Mouse (Mus musculus): Measurements from ENCODE around the gene Tex52. TPM values are rescaled to one million over a fixed set of nuclear protein-coding genes. Genes with fewer than 3 reads are reported as not detected.

Tex52 gene
- polyA plus RNA-seq, 1 experiment, result not detected

- no peak overlapping the region for H3K27ac ChIP-seq (ENCODE audit: insufficient read depth, low read depth, low read length)
- 64% methylated on average over 7 of the region's 7 CpGs for WGBS
- TF ChIP-seq POLR2A (IDR thresholded peaks at IDR 0.05; ENCODE audit: low read depth, low read length) (no peak), CTCF (IDR thresholded peaks at IDR 0.05; ENCODE audit: extremely low read depth, insufficient read length, insufficient replicate concordance, low read depth, low read length) (no peak)
- no peaks in the 10 kb centered on the region for H3K36me3 ChIP-seq (ENCODE audit: control insufficient read depth, insufficient read depth, low read length)
- H3K4me1 ChIP-seq (ENCODE audit: control insufficient read depth, insufficient read depth, insufficient read length, low read length), result no peaks in the 10 kb centered on the region
- H3K4me3 ChIP-seq (ENCODE audit: low read depth, low read length), result no peak overlapping the region
- no peaks in the 10 kb centered on the region for H3K27me3 ChIP-seq (ENCODE audit: control insufficient read depth, insufficient read depth, low read length)
Measured at GRCm38 (mm10) chr6:128349711-128350110, 25.5 kb upstream of the Tex52 start.

GRCm38 (mm10) chr6:128354140-128354539 lies 21.1 kb upstream of the Tex52 start:
- TF ChIP-seq POLR2A (IDR thresholded peaks at IDR 0.05; ENCODE audit: low read depth, low read length), result no peak
- TF ChIP-seq CTCF (IDR thresholded peaks at IDR 0.05; ENCODE audit: extremely low read depth, insufficient read length, insufficient replicate concordance, low read depth, low read length), result no peak
- no peak overlapping the region for H3K27ac ChIP-seq (ENCODE audit: insufficient read depth, low read depth, low read length)
- H3K36me3 ChIP-seq (ENCODE audit: control insufficient read depth, insufficient read depth, low read length), result peaks cover 7% of the 10 kb centered on the region
- 76% methylated on average over 3 of the region's 3 CpGs for WGBS
- H3K4me1 ChIP-seq (ENCODE audit: control insufficient read depth, insufficient read depth, insufficient read length, low read length), result peaks cover 5% of the 10 kb centered on the region
- no peaks in the 10 kb centered on the region for H3K27me3 ChIP-seq (ENCODE audit: control insufficient read depth, insufficient read depth, low read length)
- no peak overlapping the region for H3K4me3 ChIP-seq (ENCODE audit: low read depth, low read length)

GRCm38 (mm10) chr6:128355201-128355681 lies 20.0 kb upstream of the Tex52 start:
- Histone ChIP-seq H3K27ac (ENCODE audit: insufficient read depth, low read depth, low read length) (no peak overlapping the region), H3K4me3 (ENCODE audit: low read depth, low read length) (peak overlapping the region; percentile 61), H3K4me1 (ENCODE audit: control insufficient read depth, insufficient read depth, insufficient read length, low read length) (peaks cover 5% of the 10 kb centered on the region), H3K27me3 (ENCODE audit: control insufficient read depth, insufficient read depth, low read length) (no peaks in the 10 kb centered on the region), H3K36me3 (ENCODE audit: control insufficient read depth, insufficient read depth, low read length) (peaks cover 7% of the 10 kb centered on the region)
- TF ChIP-seq POLR2A (IDR thresholded peaks at IDR 0.05; ENCODE audit: low read depth, low read length) (no peak), CTCF (IDR thresholded peaks at IDR 0.05; ENCODE audit: extremely low read depth, insufficient read length, insufficient replicate concordance, low read depth, low read length) (no peak)
- WGBS, result under 1% methylated on average over 28 of the region's 28 CpGs

GRCm38 (mm10) chr6:128355726-128356416 lies 19.4 kb upstream of the Tex52 start, which contains the start of gene Tulp3:
TSS of gene Tulp3 (minus strand) at chr6:128355851.
- Histone ChIP-seq H3K36me3 (ENCODE audit: control insufficient read depth, insufficient read depth, low read length) (peaks cover 7% of the 10 kb centered on the region), H3K4me1 (ENCODE audit: control insufficient read depth, insufficient read depth, insufficient read length, low read length) (peaks cover 5% of the 10 kb centered on the region), H3K27me3 (ENCODE audit: control insufficient read depth, insufficient read depth, low read length) (no peaks in the 10 kb centered on the region), H3K4me3 (ENCODE audit: low read depth, low read length) (peak within 1 kb of the TSS; percentile 61), H3K27ac (ENCODE audit: insufficient read depth, low read depth, low read length) (no peak within 1 kb of the TSS)
- no peak; the same call in 1 of the 2 replicates for TF ChIP-seq POLR2A (IDR thresholded peaks at IDR 0.05; ENCODE audit: low read depth, low read length)
- TF ChIP-seq CTCF (IDR thresholded peaks at IDR 0.05; ENCODE audit: extremely low read depth, insufficient read length, insufficient replicate concordance, low read depth, low read length), result no peak
- WGBS, result under 1% methylated on average over 42 of the region's 42 CpGs

- WGBS, result 59% methylated on average over 2 of the region's 2 CpGs
- Histone ChIP-seq H3K36me3 (ENCODE audit: control insufficient read depth, insufficient read depth, low read length) (peaks cover 7% of the 10 kb centered on the region), H3K4me1 (ENCODE audit: control insufficient read depth, insufficient read depth, insufficient read length, low read length) (peaks cover 8% of the 10 kb centered on the region), H3K4me3 (ENCODE audit: low read depth, low read length) (no peak overlapping the region), H3K27ac (ENCODE audit: insufficient read depth, low read depth, low read length) (no peak overlapping the region), H3K27me3 (ENCODE audit: control insufficient read depth, insufficient read depth, low read length) (no peaks in the 10 kb centered on the region)
- TF ChIP-seq POLR2A (IDR thresholded peaks at IDR 0.05; ENCODE audit: low read depth, low read length) (no peak), CTCF (IDR thresholded peaks at IDR 0.05; ENCODE audit: extremely low read depth, insufficient read length, insufficient replicate concordance, low read depth, low read length) (peak; percentile 72; the same call in 1 of the 2 replicates)
Measured at GRCm38 (mm10) chr6:128358999-128359398, 16.3 kb upstream of the Tex52 start.

- TF ChIP-seq CTCF (IDR thresholded peaks at IDR 0.05; ENCODE audit: extremely low read depth, insufficient read length, insufficient replicate concordance, low read depth, low read length) (no peak), POLR2A (IDR thresholded peaks at IDR 0.05; ENCODE audit: low read depth, low read length) (no peak)
- Histone ChIP-seq H3K4me1 (ENCODE audit: control insufficient read depth, insufficient read depth, insufficient read length, low read length) (peaks cover 3% of the 10 kb centered on the region; the same call in 1 of the 2 replicates), H3K27ac (ENCODE audit: insufficient read depth, low read depth, low read length) (no peak overlapping the region), H3K4me3 (ENCODE audit: low read depth, low read length) (peak overlapping the region; percentile 78), H3K36me3 (ENCODE audit: control insufficient read depth, insufficient read depth, low read length) (peaks cover 11% of the 10 kb centered on the region), H3K27me3 (ENCODE audit: control insufficient read depth, insufficient read depth, low read length) (no peaks in the 10 kb centered on the region)
- 15% methylated on average over 9 of the region's 9 CpGs for WGBS
Measured at GRCm38 (mm10) chr6:128361901-128362300, 13.4 kb upstream of the Tex52 start.

GRCm38 (mm10) chr6:128362381-128363006 lies 12.8 kb upstream of the Tex52 start, which contains the start of the genes Rhno1 and Foxm1:
TSS of gene Rhno1 (minus strand) at chr6:128362911.
TSS of gene Foxm1 (plus strand) at chr6:128362967.
- Histone ChIP-seq H3K27me3 (ENCODE audit: control insufficient read depth, insufficient read depth, low read length) (no peaks in the 10 kb centered on the region), H3K27ac (ENCODE audit: insufficient read depth, low read depth, low read length) (peak within 1 kb of the TSS; percentile 55), H3K4me1 (ENCODE audit: control insufficient read depth, insufficient read depth, insufficient read length, low read length) (peaks cover 3% of the 10 kb centered on the region; the same call in 1 of the 2 replicates), H3K4me3 (ENCODE audit: low read depth, low read length) (peak within 1 kb of the TSS; percentile 78), H3K36me3 (ENCODE audit: control insufficient read depth, insufficient read depth, low read length) (peaks cover 14% of the 10 kb centered on the region)
- under 1% methylated on average over 76 of the region's 76 CpGs for WGBS
- TF ChIP-seq CTCF (IDR thresholded peaks at IDR 0.05; ENCODE audit: extremely low read depth, insufficient read length, insufficient replicate concordance, low read depth, low read length), result no peak
- no peak for TF ChIP-seq POLR2A (IDR thresholded peaks at IDR 0.05; ENCODE audit: low read depth, low read length)
